Mouse (Mus musculus): ENCODE measurements around the gene Gpr161.

Gpr161 gene

GRCm38 (mm10) chr1:165295489-165295888, at the start of gene Gpr161:
Gene Gpr161, plus strand, starts transcription at chr1:165295789.
- DNase-seq (ENCODE audit: low spot score), result no peak

DNA sequence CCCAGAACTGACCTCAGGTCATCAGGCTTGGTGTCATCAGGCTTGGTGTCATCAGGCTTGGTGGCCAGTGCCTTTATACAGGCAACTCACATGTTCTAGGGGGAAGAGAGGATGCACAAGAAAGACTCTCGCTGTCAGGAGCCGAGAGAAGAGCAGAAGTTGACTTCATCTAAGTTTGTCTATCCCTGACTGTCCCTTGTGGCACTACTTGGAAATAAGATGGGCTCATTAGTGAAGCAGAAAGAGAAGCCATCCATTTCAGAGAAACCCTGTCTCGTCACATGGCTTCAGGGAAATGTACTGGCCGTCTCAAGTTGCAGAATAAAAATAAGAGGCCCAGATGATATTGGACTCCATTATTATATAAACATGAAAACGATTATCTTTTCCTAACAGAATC, 49.0 kb upstream of the Gpr161 start:
- DNase-seq (ENCODE audit: low spot score), result no peak

- DNase-seq (ENCODE audit: low spot score), result peak; percentile 46
Observed at GRCm38 (mm10) chr1:165247085-165247484, 48.5 kb upstream of the Gpr161 start.

DNA sequence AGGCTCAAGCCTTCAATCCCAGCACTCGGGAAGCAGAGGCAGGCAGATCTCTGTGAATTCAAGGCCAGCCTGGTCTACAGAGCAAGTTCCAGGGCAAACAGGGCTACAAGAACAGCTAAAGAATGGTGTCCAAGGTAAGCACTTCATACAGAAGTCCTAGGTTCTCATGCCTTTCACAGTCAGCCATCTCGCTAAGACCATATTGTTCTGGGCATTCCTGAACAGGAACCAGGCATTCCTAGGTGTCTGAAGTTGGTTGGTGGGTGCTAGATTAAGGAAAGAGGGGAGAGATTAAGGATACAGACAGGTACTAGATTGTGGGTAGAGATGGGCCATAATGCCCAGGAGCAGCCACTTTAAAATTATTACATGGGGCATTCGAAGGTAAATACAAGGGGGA, 47.8 kb upstream of the Gpr161 start:
- no peak for DNase-seq (ENCODE audit: low spot score)

DNA sequence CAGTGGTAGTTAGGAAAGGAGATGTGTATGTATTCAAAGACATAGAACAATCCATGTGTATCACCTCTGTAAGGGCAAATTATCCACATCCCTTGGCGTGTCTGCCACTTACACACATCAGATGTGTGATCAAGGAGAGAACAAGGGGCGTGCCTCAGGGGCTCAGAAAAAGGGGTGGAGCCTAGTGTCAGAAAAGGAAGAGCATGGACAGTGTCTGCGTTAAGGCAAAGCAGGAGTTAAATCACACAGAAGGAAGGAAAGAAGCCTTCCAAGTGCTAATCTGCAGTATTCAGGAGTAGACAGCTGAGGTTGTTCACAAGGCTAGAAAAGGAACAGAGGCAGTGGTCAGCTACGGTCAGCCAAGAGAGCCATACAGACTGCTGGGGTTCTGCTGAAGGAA, 46.7 kb upstream of the Gpr161 start:
- DNase-seq (ENCODE audit: low spot score), result no peak

DNA sequence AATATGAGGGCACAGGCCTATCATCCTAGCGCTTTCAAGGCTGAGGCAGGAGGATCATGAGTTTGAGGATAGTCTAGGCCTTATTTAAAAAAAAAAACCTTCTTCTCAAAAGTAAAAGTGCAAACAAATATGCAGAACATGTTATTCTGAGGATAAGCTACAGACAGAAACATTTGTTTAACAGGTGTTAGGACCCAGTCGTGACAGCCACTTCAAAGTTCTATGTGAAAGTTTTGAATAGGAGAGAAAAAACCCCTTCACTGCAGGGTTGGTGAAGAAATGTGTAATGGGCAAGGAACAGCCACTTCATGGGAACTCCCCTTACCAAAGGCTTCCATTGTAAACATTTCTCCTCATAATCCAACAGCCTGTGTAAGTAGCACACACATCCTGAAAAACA, 45.0 kb upstream of the Gpr161 start:
- DNase-seq (ENCODE audit: low spot score), result no peak

DNA sequence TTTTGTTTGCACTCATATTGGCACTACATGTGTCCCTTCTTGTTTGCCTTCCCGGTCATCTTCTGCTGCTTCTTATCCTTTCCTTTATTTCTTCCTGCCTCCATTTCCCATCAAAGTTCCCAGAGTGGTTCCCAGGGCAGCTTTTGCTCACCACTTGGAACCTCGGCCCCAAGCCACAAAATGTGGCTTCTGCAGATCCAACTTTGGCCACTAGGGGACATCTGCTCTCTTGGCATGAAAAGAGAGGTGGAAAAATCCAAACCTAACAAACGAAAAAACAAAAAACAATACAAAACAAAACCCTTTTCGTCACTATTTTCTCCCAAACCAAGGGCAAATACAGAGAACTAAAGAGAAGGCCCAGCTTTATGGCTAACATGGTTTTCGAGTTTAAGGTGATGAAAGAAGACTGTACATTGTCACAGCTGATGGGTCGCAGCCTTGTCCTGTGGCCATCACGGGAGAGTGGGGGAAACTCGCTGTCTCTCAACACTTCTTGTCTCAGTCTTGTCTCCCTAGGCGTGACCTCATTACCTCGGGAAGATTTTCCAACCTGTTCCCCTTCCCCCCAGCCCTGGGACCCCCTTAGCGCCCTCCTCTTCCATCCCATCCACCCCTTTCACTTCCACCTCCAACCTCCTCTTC, 43.4 kb upstream of the Gpr161 start:
- DNase-seq (ENCODE audit: low spot score), result peak; percentile 58

DNA sequence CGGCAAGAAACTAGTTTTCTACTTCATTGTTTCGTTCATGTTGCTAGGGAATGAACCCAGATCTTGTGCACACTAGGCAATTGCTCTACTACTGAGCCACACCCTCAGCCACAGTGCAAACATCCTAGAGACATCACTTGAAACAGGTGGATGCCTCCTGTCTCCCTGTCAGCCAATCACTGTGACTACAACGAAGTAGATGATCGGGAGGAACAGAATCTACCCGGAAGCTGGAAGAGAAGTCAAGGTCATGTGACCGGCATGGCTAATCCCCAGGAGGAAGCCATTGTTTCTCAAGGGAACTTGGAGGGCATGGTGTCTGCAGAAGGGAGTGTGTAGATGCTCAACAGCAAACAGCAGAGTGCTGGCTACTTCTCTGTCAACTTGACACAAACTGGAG, 20.6 kb upstream of the Gpr161 start:
- no peak for DNase-seq (ENCODE audit: low spot score)

DNA sequence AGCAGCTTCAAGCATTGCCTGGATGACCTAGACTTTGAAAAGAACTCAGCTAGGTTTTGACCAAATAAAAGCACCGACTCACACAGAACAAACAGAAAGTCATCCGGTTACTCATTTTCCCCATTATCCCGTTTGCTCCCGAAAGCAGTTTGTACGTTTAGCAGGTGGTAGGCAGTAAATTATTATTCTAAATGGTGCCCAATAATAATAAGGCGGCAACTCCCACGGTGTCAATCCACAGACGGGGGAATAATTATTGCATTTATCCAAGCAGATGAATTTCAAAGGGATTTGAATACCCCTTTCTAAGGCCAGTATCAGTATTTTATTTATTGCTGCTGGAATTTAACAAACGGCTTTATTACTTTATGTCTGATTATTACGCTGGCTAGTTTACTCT, 14.8 kb upstream of the Gpr161 start:
- no peak for DNase-seq (ENCODE audit: low spot score)

DNA sequence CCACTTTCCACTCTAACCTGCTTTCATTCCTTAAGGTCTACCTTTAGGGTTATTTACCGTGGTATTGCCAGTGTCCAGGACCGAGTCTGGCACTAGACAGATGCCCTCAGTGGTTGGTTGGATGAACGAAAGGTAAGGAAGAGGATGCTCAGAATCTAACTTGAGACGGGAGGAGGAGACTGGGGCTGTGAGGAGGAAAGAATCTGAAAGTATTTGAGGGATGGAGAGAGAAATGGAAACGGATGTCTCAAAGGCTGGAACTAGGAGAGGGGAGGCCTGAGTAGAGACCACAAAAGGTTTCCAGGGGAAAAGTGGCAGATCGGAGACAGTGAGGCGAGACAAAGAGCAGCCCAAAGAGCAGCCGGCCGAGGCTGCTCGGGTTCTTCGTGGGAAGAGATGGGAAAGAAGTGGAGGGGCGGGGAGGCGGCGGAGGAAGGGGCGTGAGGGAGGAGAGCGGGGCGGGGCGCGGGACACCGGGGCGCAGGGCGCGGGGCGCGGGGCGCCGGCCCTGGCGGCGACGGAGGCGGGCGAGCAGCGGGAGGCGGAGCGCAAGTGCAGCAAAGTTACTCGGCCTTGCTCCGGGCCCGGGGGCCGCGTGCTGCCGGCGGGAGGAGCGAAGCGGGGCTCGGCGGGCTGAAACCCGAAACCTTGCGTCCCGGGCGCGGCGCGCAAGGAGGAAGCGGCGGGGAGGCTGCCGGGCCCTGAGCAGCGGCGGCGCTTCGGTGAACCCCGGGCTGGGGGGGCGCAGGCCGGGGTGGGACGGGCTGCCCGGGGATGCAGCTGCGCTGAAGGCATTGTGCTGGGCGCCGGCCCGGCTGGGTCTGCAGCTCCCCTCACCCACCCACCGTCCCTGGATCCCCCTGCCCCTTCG, 14.0 kb upstream of the Gpr161 start:
- DNase-seq (ENCODE audit: low spot score), result peak; percentile 79

GRCm38 (mm10) chr1:165282222-165282966, 13.2 kb upstream of the Gpr161 start:
- peak; percentile 12 for DNase-seq (ENCODE audit: low spot score)

- DNase-seq (ENCODE audit: low spot score), result no peak
Observed at GRCm38 (mm10) chr1:165282967-165283345, 12.6 kb upstream of the Gpr161 start.

GRCm38 (mm10) chr1:165284096-165284495, 11.5 kb upstream of the Gpr161 start:
- DNase-seq (ENCODE audit: low spot score), result no peak

- no peak for DNase-seq (ENCODE audit: low spot score)
Observed at GRCm38 (mm10) chr1:165288165-165288564, 7.4 kb upstream of the Gpr161 start.

DNA sequence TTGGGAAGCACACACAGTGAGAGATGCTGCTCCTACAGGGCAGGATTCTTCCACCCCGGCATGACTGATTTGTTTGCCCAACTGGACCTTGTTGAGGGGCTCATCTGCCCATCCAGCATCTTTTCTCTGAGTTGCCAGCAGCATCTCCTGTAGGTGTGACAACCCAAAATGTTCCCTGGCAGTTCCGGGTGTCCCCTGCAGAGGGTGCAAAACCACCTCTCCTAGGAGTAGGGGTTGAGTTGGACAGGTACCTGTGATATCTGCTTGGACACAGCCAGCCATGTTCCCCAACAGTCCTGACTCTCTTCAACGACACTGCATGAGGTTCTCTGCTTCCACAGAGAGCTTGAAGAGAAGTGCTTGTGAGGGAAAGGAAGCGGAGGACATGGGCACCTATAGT, 5.8 kb upstream of the Gpr161 start:
- DNase-seq (ENCODE audit: low spot score), result peak; percentile 50

DNA sequence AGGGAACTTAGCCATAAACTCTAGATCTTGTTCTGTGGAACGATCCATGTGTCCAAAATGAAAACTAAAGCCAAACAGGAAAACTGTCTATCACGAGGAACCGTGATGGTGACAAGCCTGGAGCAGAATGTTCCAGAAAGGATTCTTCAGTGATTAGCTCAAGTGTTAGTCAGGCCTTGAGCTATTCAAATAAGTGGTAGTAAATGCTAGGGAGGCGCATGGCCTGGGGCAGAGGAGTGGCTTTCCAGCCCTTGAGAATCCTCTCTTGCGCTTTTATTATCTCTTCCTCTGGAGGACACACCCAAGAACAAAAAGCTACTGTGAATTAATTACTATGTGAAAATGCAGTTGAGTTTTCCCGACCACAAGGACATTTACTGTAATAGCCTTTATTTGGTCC, 4.0 kb upstream of the Gpr161 start:
- DNase-seq (ENCODE audit: low spot score), result no peak

- DNase-seq (ENCODE audit: low spot score), result no peak
Observed at GRCm38 (mm10) chr1:165301108-165301507, 5.5 kb downstream of the Gpr161 start.

- DNase-seq (ENCODE audit: low spot score), result no peak
Observed at GRCm38 (mm10) chr1:165301567-165301966, 6.0 kb downstream of the Gpr161 start.

DNA sequence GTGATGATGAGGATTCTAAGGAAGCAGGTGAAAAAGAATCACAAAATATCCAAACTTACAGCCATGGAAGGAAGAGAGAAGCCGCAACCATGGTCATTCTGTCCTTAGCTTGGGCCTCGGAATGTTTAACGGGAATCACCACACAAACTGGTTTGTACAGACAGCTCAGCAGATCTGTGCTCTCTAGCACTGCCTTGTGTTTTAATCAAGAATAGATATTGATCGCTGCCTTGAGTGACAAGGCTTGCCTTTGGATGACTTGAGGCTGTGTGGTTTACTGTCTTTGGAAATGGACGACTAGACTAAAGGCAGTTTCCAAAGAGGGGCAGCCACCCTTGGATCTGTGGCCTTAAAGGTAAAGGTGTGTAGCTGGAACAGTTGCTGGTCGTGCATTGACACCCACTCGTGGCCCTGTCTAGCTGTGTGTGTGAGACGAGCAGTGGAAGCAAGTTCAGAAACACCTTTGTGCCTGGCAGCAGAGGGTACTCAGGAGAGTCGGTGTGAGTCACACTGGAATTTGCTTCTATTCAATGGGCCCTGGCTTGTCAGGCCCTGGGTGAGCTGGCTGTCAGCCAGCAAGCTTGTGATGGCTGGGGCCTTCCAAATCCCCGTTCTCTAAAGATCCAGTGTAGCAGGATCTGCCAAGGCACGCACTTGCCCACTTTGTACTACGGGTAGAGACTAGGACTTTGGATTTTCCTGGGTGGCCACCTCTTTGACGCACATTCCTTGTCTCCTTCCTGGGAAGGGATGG, 7.0 kb downstream of the Gpr161 start:
- peak; percentile 86 for DNase-seq (ENCODE audit: low spot score)

DNA sequence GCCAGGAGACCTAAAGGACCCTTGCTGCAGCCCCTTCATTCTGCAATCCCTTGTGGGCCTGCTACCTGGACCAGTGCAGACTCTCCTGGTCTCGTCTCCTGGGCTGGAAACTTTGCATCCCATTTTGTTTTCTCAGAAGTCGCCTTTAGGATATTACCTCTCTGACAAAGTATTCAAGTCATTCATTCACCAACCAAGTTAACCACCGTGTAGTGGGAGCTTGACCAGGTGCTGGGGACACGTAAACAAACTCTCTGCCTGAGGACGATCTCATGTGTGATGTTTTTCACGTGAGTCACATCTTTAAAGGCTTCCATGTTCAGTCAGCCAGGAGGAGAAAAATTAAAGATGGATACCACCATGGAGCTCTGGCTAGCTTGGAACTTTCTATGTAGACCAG, 7.6 kb downstream of the Gpr161 start:
- DNase-seq (ENCODE audit: low spot score), result no peak

DNA sequence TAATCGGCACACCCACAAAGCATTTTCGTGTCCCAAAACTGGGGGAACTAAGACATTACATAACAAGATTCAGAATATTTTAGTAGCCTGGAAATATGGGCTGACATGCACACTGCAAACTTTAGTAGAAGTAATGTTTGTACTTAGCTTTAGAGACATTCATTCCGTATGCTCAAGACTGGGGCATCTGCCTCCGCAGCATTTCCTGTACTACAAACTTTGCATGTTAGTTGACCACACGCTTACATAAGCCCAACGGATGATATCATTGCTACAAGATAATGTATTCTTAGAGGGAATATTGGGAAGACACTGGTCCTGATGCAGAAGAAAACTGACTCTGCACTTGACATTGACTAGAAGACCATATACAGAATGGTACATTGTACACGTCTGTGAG, 8.8 kb downstream of the Gpr161 start:
- no peak for DNase-seq (ENCODE audit: low spot score)

GRCm38 (mm10) chr1:165308180-165308579, 12.6 kb downstream of the Gpr161 start:
- DNase-seq (ENCODE audit: low spot score), result no peak

Data from urinary bladder, postnatal 14 days (tissue).